Mouse (Mus musculus) right cerebral cortex, postnatal 10 days (tissue): ENCODE measurements around the gene Tenm1.

ENCODE experiments used
- DNase-seq, 2 experiments: peaks; one replicate each; pipeline ENCODE4 v3.0.0; 2021; ENCODE audit warnings: low spot score in 2 of 2

The Tenm1 gene

DNA sequence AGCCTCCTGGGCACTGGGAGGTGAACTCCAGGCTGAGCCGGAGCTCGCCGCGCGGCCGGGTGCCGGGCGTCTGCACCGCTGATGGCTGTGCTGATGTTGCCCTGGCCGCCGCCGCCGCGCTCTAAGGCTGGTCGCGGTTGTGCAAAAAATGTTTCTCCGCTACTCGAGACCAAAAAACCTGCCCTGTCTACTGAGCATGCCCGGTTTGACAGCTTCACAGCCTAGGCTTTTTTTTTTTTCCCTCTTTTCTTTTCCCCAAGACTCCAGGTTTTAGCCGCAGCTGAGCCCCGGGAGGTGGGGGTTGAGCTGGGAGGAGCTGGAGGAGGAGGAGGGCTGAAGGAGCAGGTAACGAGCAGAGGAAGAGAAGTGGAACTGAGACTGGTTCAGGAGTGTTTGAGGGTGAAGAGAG is at the start of gene Tenm1:
Gene Tenm1, minus strand, starts transcription at position 272 of the 409 bp plus-strand sequence.
- peak; percentile 75 to 77 for DNase-seq

- DNase-seq: no peak
Observed at GRCm38 (mm10) chrX:43467311-43467710, 38.4 kb upstream of the Tenm1 start.

- peak; percentile 41 to 48 for DNase-seq
Observed at GRCm38 (mm10) chrX:43430581-43430980, 1.7 kb upstream of the Tenm1 start.

DNA sequence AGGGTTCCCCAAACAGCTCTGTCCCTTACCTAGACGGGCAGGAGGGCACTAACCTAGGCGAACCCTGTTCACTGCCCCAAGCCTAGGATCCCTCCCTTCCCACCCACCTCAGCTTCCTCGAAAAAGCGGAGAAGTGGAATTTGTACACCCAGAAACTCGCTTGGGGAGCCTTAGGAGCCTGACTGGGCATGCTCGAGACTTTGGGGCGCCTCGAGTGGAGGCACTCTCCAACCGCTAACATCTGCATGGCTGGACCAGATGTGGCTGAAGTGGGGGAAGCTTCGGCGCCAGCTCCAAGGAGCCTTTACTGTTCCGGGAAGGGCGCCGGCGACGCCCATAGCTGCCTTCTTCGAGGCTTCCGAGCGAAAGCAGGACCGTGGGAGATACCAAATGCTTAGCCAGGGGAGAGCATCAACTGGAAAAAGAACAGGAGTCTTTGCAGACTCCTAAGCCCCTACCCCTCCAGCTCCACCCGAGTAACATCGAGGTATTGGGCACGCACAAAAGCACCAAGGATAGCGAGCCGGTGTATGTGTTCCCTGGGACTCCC is 1.1 kb upstream of the Tenm1 start:
- DNase-seq: peak; percentile 52 to 63

GRCm38 (mm10) chrX:43429337-43429736 is 411 bp upstream of the Tenm1 start:
- DNase-seq: peak; percentile 40 to 43

- peak; percentile 32 to 35 for DNase-seq
Observed at GRCm38 (mm10) chrX:43427961-43428365, 963 bp downstream of the Tenm1 start.

DNA sequence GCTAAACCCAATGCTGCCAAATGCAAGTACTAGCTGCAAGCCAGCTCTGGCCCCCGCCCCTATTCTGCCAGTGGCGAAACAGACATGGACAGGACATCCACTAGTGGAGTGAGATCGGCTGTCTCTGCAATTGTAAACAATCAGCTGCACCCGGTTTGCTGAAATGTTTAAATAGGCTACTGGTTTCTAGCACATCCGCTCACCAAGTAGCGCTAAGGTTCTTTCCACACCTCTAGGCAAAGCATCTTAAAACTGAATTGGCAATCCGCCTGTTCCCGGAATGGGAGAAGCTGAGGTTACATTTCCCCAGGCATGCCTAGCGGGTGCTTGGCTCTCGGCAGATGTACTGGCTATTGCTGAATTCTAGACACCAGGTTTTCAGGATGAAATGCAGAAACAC is 1.8 kb downstream of the Tenm1 start:
- peak in 1 of 2 experiments; percentile 37 for DNase-seq

- DNase-seq: no peak
Observed at GRCm38 (mm10) chrX:43397957-43398356, 31.0 kb downstream of the Tenm1 start.

GRCm38 (mm10) chrX:43388106-43388505 is 40.8 kb downstream of the Tenm1 start:
- no peak for DNase-seq

DNA sequence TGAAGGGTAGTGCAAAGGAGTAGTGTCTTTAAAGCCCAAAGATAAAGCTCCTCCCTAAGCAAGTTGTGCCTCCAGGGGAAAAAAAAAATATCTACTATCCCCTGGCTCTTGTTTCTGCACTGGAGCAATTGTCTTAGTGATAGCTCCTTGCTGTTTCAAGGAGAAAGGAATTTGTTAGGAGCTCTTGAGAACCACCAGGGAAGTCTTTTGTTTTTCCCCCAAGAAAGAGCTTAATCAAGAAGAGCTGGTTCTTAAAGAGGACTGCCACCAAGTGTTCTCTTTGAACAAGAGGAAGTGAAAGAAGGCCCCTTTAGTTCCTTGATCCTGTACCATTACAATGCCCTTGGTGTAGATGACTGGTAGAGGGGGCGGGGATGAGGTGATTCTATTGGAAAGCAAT is 56.4 kb downstream of the Tenm1 start:
- no peak for DNase-seq

- no peak for DNase-seq
Observed at GRCm38 (mm10) chrX:43319351-43319750, 109.6 kb downstream of the Tenm1 start.

GRCm38 (mm10) chrX:43317801-43318520 is 111.0 kb downstream of the Tenm1 start:
- no peak for DNase-seq

DNA sequence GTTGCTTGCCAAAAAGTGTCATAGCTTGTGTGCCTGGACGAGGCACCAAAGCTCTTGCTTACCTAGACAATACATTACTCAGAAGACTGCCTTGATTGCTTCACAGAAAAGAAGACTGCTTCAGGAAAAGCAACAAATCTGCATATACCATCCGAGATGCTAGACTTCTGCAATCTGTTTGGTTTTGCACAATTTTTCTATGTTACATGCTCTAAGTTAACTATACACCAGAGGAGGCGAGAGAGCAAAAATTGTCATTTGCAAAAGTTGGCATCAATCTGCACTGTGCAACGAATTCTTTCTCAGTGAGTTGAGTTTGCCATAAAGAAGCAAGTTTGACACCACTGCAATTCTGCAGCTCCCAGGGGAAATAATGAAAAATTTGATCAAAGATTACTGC is 193.1 kb downstream of the Tenm1 start:
- no peak for DNase-seq

- no peak for DNase-seq
Observed at GRCm38 (mm10) chrX:43205003-43205402, 223.9 kb downstream of the Tenm1 start.

- DNase-seq: peak in 1 of 2 experiments; percentile 21
Observed at GRCm38 (mm10) chrX:43202249-43202783, 226.6 kb downstream of the Tenm1 start.

- no peak for DNase-seq
Observed at GRCm38 (mm10) chrX:43182975-43183374, 246.0 kb downstream of the Tenm1 start.

DNA sequence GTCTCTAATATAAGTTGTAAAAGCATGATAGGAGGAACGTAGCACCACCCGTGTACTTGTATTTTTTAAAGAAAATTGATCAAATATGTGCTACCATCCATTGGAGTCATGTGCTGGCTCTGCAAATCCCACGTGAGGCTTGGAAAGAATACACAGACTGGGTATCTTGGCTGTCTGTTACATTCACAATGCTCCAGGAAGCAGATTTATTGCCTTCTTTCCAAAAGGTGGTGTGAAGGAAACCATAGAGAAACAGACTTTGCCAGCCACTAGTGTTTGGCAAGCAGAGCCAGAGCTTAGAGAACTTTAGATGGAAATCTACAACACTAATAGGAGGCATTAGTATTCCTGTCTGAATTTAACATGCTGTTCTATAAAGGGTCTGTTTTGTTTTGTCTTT is 277.4 kb downstream of the Tenm1 start:
- no peak for DNase-seq

DNA sequence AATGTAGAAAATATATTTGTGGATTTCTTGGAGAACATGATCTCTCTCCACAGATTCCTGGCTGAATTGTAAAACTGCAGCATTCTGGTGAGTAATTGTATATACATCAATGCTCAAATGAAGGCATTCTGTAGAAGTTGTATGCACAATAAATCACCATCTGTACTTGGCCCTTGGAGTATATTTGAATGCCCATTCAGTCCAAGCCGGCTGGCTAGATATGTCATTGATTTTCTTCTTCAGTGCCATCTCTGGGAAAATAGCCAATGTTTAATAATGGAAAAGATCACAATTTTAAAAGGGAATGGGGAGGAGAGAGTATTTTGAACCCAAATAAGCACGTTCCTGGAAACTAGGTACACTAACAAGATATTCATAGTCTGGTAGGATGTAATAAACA is 299.2 kb downstream of the Tenm1 start:
- no peak for DNase-seq

DNA sequence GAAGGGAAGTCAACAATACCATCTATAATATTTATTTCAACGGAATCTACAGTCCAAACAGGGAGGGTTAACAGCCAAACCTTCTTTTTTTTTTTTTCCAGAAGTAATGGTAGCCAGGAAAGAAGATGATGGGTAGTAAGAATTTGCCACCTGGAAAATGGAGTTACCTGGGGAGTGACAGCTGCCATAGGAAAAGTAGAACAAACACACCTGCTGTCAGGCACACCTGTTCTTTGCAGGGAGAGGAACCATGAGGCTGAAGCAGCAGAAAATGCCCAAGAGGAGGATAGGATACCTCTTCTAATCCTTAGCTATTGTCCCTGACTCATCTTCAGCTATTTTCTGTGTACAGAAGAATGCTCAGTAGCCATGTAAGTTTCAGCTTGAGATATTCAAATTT is 306.4 kb downstream of the Tenm1 start:
- no peak for DNase-seq

DNA sequence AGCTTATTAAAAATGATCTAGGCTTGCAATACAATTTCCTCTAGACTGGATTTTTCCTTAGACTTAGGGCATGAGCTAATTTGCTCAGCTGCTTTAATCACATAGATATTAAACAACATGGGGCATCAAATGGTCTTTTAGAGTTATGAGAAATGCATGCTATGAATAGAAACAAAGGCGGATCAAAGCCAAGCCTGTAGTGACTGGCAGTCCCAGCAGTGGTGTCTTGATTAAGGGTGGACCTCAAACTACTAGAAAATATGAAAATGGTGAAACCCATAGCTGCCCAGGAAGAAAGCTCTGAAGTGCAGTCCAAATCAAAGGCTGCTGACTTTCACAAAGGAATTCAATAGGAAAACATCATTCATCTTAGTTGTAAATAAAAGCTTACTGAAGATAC is 306.9 kb downstream of the Tenm1 start:
- no peak for DNase-seq

DNA sequence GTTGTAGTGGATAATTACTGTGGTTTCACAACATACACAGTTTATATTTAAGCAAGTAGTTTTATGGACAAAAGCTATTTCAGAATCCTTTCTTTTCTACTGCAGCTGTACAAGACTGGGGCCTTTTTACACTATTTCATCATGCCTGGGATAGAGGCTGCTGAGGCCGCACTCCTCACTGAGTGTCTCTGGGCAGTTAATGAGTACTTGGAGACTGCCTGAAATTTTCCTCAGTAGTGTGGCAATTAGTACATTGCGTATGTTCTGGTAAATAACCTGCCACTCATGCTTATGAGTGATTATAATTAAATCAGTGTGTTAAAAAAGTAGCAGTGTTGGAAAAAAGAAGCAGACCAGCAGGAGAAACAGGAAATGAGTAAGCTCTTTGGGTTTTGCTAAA is 442.8 kb downstream of the Tenm1 start:
- no peak for DNase-seq

- DNase-seq: no peak
Observed at GRCm38 (mm10) chrX:42973562-42973961, 455.4 kb downstream of the Tenm1 start.

DNA sequence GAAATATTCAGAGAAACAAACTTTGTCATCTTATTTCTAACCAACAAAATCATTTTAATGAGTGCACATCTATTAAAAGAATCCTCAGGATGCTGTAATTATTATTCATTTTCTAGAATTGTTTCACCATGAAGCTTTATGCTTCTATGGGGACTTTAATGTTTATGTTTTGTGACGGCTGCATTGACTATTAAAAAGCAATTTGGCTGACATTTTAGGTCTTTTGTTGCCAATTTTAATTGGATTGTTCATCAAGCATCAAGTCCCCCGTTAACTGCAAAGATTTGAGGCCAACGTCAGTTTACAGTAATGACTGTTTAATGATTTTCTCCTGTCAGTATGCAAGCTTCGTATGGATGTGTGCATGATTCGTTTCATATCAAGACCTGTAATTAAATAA is 461.3 kb downstream of the Tenm1 start:
- DNase-seq: no peak
